Mouse (Mus musculus) cortical plate, adult 2 months (tissue): ENCODE results near the gene Dnaja2.

Source experiments
- CTCF ChIP-seq: fragments of 200-500 bp; IDR thresholded peaks from 2 replicates; pipeline ENCODE4 v1.5.1; 2011; ENCODE audit warnings: mild to moderate bottlenecking, control low read depth, low read length; ENCODE audit not compliant: insufficient read depth; ENCODE audit errors: extremely low read depth
- POLR2A ChIP-seq: fragments of 200-500 bp; IDR thresholded peaks from 2 replicates; pipeline ENCODE4 v1.6.1; 2011; ENCODE audit warnings: mild to moderate bottlenecking, low read length, control low read depth; ENCODE audit not compliant: insufficient read depth; ENCODE audit errors: extremely low read depth

GRCm38 (mm10) chr8:85502381-85502780, 52.8 kb downstream of the Dnaja2 start:
- TF ChIP-seq CTCF = no peak
- TF ChIP-seq POLR2A = no peak
